Mouse (Mus musculus): Measurements from ENCODE around the gene Kdm2a. TPM values are rescaled to one million over a fixed set of nuclear protein-coding genes. Genes with fewer than 3 reads are reported as not detected.

The Kdm2a gene
- polyA plus RNA-seq, 1 experiment, result 2.7 TPM

GRCm38 (mm10) chr19:4290749-4291148 lies 107.3 kb downstream of the Kdm2a start:
- Histone ChIP-seq H3K36me3 (ENCODE audit: control insufficient read depth) (peaks cover 90% of the 10 kb centered on the region), H3K9me3 (ENCODE audit: control insufficient read depth, low read length) (no peaks in the 10 kb centered on the region), H3K4me3 (replicated peaks) (no peak overlapping the region), H3K4me1 (ENCODE audit: control insufficient read depth) (peaks cover 10% of the 10 kb centered on the region), H3K27me3 (ENCODE audit: control insufficient read depth) (no peaks in the 10 kb centered on the region)
- no peak for TF ChIP-seq TAL1 (IDR thresholded peaks at IDR 0.05; ENCODE audit: low read length)
- TF ChIP-seq GATA1 (IDR thresholded peaks at IDR 0.05; ENCODE audit: low read length), result no peak

GRCm38 (mm10) chr19:4283653-4284052 lies 114.4 kb downstream of the Kdm2a start:
- Histone ChIP-seq H3K4me1 (ENCODE audit: control insufficient read depth) (peaks cover 15% of the 10 kb centered on the region), H3K4me3 (replicated peaks) (no peak overlapping the region), H3K36me3 (ENCODE audit: control insufficient read depth) (peaks cover 37% of the 10 kb centered on the region), H3K9me3 (ENCODE audit: control insufficient read depth, low read length) (peaks cover 3% of the 10 kb centered on the region), H3K27me3 (ENCODE audit: control insufficient read depth) (peaks cover 13% of the 10 kb centered on the region)
- TF ChIP-seq GATA1 (IDR thresholded peaks at IDR 0.05; ENCODE audit: low read length) (no peak), TAL1 (IDR thresholded peaks at IDR 0.05; ENCODE audit: low read length) (no peak)

GRCm38 (mm10) chr19:4282898-4283553 lies 115.1 kb downstream of the Kdm2a start, which contains the start of gene Ankrd13d:
Gene Ankrd13d, minus strand, starts transcription at chr19:4283137.
- Histone ChIP-seq H3K4me1 (ENCODE audit: control insufficient read depth) (peaks cover 15% of the 10 kb centered on the region), H3K36me3 (ENCODE audit: control insufficient read depth) (peaks cover 30% of the 10 kb centered on the region), H3K27me3 (ENCODE audit: control insufficient read depth) (peaks cover 13% of the 10 kb centered on the region), H3K9me3 (ENCODE audit: control insufficient read depth, low read length) (peaks cover 3% of the 10 kb centered on the region), H3K4me3 (replicated peaks) (peak within 1 kb of the TSS; percentile 65)
- TF ChIP-seq GATA1 (IDR thresholded peaks at IDR 0.05; ENCODE audit: low read length) (no peak), TAL1 (IDR thresholded peaks at IDR 0.05; ENCODE audit: low read length) (no peak)

GRCm38 (mm10) chr19:4280425-4280824 lies 117.7 kb downstream of the Kdm2a start:
- peaks cover 17% of the 10 kb centered on the region for H3K27me3 ChIP-seq (ENCODE audit: control insufficient read depth)
- TF ChIP-seq TAL1 (IDR thresholded peaks at IDR 0.05; ENCODE audit: low read length), result no peak
- TF ChIP-seq GATA1 (IDR thresholded peaks at IDR 0.05; ENCODE audit: low read length), result no peak
- peaks cover 10% of the 10 kb centered on the region for H3K9me3 ChIP-seq (ENCODE audit: control insufficient read depth, low read length)
- H3K4me1 ChIP-seq (ENCODE audit: control insufficient read depth), result peaks cover 15% of the 10 kb centered on the region
- H3K4me3 ChIP-seq (replicated peaks), result no peak overlapping the region
- H3K36me3 ChIP-seq (ENCODE audit: control insufficient read depth), result peaks cover 4% of the 10 kb centered on the region

GRCm38 (mm10) chr19:4279487-4279886 lies 118.6 kb downstream of the Kdm2a start:
- TF ChIP-seq GATA1 (IDR thresholded peaks at IDR 0.05; ENCODE audit: low read length) (no peak), TAL1 (IDR thresholded peaks at IDR 0.05; ENCODE audit: low read length) (no peak)
- peaks cover 17% of the 10 kb centered on the region for H3K27me3 ChIP-seq (ENCODE audit: control insufficient read depth)
- peaks cover 15% of the 10 kb centered on the region for H3K4me1 ChIP-seq (ENCODE audit: control insufficient read depth)
- H3K9me3 ChIP-seq (ENCODE audit: control insufficient read depth, low read length), result peaks cover 10% of the 10 kb centered on the region
- H3K4me3 ChIP-seq (replicated peaks), result no peak overlapping the region
- no peaks in the 10 kb centered on the region for H3K36me3 ChIP-seq (ENCODE audit: control insufficient read depth)

GRCm38 (mm10) chr19:4270972-4271371 lies 127.1 kb downstream of the Kdm2a start:
- Histone ChIP-seq H3K9me3 (ENCODE audit: control insufficient read depth, low read length) (0 out of 2 replicates have a peak, but pooled peaks cover 1% of the 10 kb centered on the region), H3K4me3 (replicated peaks) (no peak overlapping the region), H3K4me1 (ENCODE audit: control insufficient read depth) (peaks cover 18% of the 10 kb centered on the region), H3K27me3 (ENCODE audit: control insufficient read depth) (peaks cover 30% of the 10 kb centered on the region), H3K36me3 (ENCODE audit: control insufficient read depth) (no peaks in the 10 kb centered on the region)
- TF ChIP-seq GATA1 (IDR thresholded peaks at IDR 0.05; ENCODE audit: low read length) (no peak), TAL1 (IDR thresholded peaks at IDR 0.05; ENCODE audit: low read length) (no peak)

- Histone ChIP-seq H3K4me3 (replicated peaks) (no peak overlapping the region), H3K27me3 (ENCODE audit: control insufficient read depth) (peaks cover 30% of the 10 kb centered on the region), H3K36me3 (ENCODE audit: control insufficient read depth) (no peaks in the 10 kb centered on the region), H3K4me1 (ENCODE audit: control insufficient read depth) (peaks cover 18% of the 10 kb centered on the region), H3K9me3 (ENCODE audit: control insufficient read depth, low read length) (no peaks in the 10 kb centered on the region)
- TF ChIP-seq GATA1 (IDR thresholded peaks at IDR 0.05; ENCODE audit: low read length) (no peak), TAL1 (IDR thresholded peaks at IDR 0.05; ENCODE audit: low read length) (no peak)
Observed at GRCm38 (mm10) chr19:4270187-4270586, 127.9 kb downstream of the Kdm2a start.

- H3K9me3 ChIP-seq (ENCODE audit: control insufficient read depth, low read length), result no peaks in the 10 kb centered on the region
- H3K27me3 ChIP-seq (ENCODE audit: control insufficient read depth), result peaks cover 30% of the 10 kb centered on the region
- TF ChIP-seq TAL1 (IDR thresholded peaks at IDR 0.05; ENCODE audit: low read length) (no peak), GATA1 (IDR thresholded peaks at IDR 0.05; ENCODE audit: low read length) (no peak)
- peaks cover 18% of the 10 kb centered on the region for H3K4me1 ChIP-seq (ENCODE audit: control insufficient read depth)
- H3K36me3 ChIP-seq (ENCODE audit: control insufficient read depth), result no peaks in the 10 kb centered on the region
- H3K4me3 ChIP-seq (replicated peaks), result peak within 1 kb of the TSS; percentile 54
Observed at GRCm38 (mm10) chr19:4268566-4269361, 129.3 kb downstream of the Kdm2a start, which contains the start of gene Ssh3. Gene Ssh3, minus strand, starts transcription at chr19:4269180.

- no peak for TF ChIP-seq TAL1 (IDR thresholded peaks at IDR 0.05; ENCODE audit: low read length)
- no peak for TF ChIP-seq GATA1 (IDR thresholded peaks at IDR 0.05; ENCODE audit: low read length)
- H3K4me1 ChIP-seq (ENCODE audit: control insufficient read depth), result peaks cover 18% of the 10 kb centered on the region
- peaks cover 30% of the 10 kb centered on the region for H3K27me3 ChIP-seq (ENCODE audit: control insufficient read depth)
- H3K4me3 ChIP-seq (replicated peaks), result no peak overlapping the region
- no peaks in the 10 kb centered on the region for H3K9me3 ChIP-seq (ENCODE audit: control insufficient read depth, low read length)
- H3K36me3 ChIP-seq (ENCODE audit: control insufficient read depth), result no peaks in the 10 kb centered on the region
Observed at GRCm38 (mm10) chr19:4265956-4266355, 132.1 kb downstream of the Kdm2a start.

Other genes with a start within 250 kb of the Kdm2a start
- gene Coro1b, start 249.7 kb downstream of the Kdm2a start, polyA plus RNA-seq (2012), result 6.2 and 7.5 TPM in 2 replicates
- 5.6 and 7.7 TPM in 2 replicates for gene Ptprcap, start 244.7 kb downstream of the Kdm2a start, polyA plus RNA-seq (2012)
- gene Rps6kb2, start 234.9 kb downstream of the Kdm2a start, polyA plus RNA-seq (2012), result 24.5 and 32.5 TPM in 2 replicates
- gene Carns1, start 222.8 kb downstream of the Kdm2a start, polyA plus RNA-seq (2012), result not detected in 2 replicates
- gene Tbc1d10c, start 207.0 kb downstream of the Kdm2a start, polyA plus RNA-seq (2012), result 0.18 and 0.22 TPM in 2 replicates
- gene Ppp1ca, start 206.2 kb downstream of the Kdm2a start, polyA plus RNA-seq (2012), result 42.7 and 52.0 TPM in 2 replicates
- 2.6 and 3.9 TPM in 2 replicates for gene Rad9a, start 196.6 kb downstream of the Kdm2a start, polyA plus RNA-seq (2012)
- gene Clcf1, start 184.0 kb downstream of the Kdm2a start, polyA plus RNA-seq (2012), result not detected in 2 replicates
- gene AC109138.7, start 183.9 kb downstream of the Kdm2a start, polyA plus RNA-seq (2012), result 0.22 TPM in 1 of 2 replicates, not detected in the other
- gene Pold4, start 166.4 kb downstream of the Kdm2a start, polyA plus RNA-seq (2012), result 0.49 and 0.74 TPM in 2 replicates
- gene Ssh3, start 129.1 kb downstream of the Kdm2a start, polyA plus RNA-seq (2012), result 0.19 and 0.24 TPM in 2 replicates
- 0.22 and 0.38 TPM in 2 replicates for gene Ankrd13d, start 115.1 kb downstream of the Kdm2a start, polyA plus RNA-seq (2012)
- 20.9 and 22.2 TPM in 2 replicates for gene Grk2, start 92.1 kb downstream of the Kdm2a start, polyA plus RNA-seq (2012)
- gene Rhod, start 41.1 kb upstream of the Kdm2a start, polyA plus RNA-seq (2012), result not detected in 2 replicates
- gene Syt12, start 79.2 kb upstream of the Kdm2a start, polyA plus RNA-seq (2012), result not detected in 2 replicates
- not detected in 2 replicates for gene 2010003K11Rik, start 100.3 kb upstream of the Kdm2a start, polyA plus RNA-seq (2012)
- 18.5 and 18.7 TPM in 2 replicates for gene Pcx, start 112.2 kb upstream of the Kdm2a start, polyA plus RNA-seq (2012)
- 0.18 and 0.26 TPM in 2 replicates for gene Lrfn4, start 217.4 kb upstream of the Kdm2a start, polyA plus RNA-seq (2012)
- gene Rce1, start 227.4 kb upstream of the Kdm2a start, polyA plus RNA-seq (2012), result 2.8 and 4.5 TPM in 2 replicates